Mouse (Mus musculus): ENCODE data around the gene Arl15.

DNA sequence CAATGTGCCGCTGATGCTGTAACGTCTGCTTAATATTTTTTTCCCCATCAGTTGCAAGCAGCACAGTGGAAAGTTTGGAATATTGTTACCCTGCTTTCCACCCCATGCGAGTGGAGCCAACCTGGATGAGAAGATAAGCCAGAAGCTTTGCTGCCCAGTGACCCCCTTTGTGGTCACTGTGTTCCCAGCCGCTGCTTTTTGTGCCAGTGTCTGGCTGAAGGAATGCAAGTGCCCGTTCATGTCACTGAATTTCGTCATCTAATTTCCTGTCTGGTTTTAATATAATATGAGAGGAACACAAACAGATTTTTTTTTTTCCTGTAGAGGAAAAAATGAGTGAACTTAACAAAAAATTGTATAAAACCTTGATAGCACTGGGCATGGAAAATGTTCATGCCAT lies 46.1 kb downstream of the Arl15 start:
- no peak for TF ChIP-seq CTCF (IDR thresholded peaks at IDR 0.05; ENCODE audit: control insufficient read depth, insufficient read depth, low read length)
- TF ChIP-seq POLR2A (IDR thresholded peaks at IDR 0.05; ENCODE audit: borderline replicate concordance, control insufficient read depth, low read depth, low read length): no peak

Measured in bone marrow, adult 2 months (tissue).